Mouse (Mus musculus) cerebellum, adult 2 months (tissue): ENCODE data around the gene Pibf1.

Source experiments
- CTCF ChIP-seq: fragments of 200-500 bp; IDR thresholded peaks from 2 replicates; pipeline ENCODE4 v1.5.1; 2011; ENCODE audit warnings: low read depth, mild to moderate bottlenecking, control low read depth, low read length, moderate library complexity, borderline replicate concordance; ENCODE audit not compliant: insufficient read depth
- POLR2A ChIP-seq: fragments of 200-500 bp; IDR thresholded peaks from 2 replicates; pipeline ENCODE4 v1.6.1; 2011; ENCODE audit warnings: low read length, control low read depth, borderline replicate concordance; ENCODE audit not compliant: insufficient read depth

GRCm38 (mm10) chr14:99103050-99103449 lies 3.8 kb downstream of the Pibf1 start:
- TF ChIP-seq POLR2A (no peak), CTCF (no peak)
